Mouse (Mus musculus): ENCODE measurements around the gene Ust.

Ust gene

GRCm38 (mm10) chr10:8181596-8182185, 336.9 kb downstream of the Ust start:
- no peak for DNase-seq (ENCODE audit: low read depth, low spot score)

GRCm38 (mm10) chr10:8177618-8178017, 341.0 kb downstream of the Ust start:
- no peak for DNase-seq (ENCODE audit: low read depth, low spot score)

GRCm38 (mm10) chr10:8176351-8177053, 342.1 kb downstream of the Ust start:
- no peak for DNase-seq (ENCODE audit: low read depth, low spot score)

GRCm38 (mm10) chr10:8176008-8176350, 342.6 kb downstream of the Ust start:
- no peak for DNase-seq (ENCODE audit: low read depth, low spot score)

GRCm38 (mm10) chr10:8174697-8175096, 343.9 kb downstream of the Ust start:
- no peak for DNase-seq (ENCODE audit: low read depth, low spot score)

DNA sequence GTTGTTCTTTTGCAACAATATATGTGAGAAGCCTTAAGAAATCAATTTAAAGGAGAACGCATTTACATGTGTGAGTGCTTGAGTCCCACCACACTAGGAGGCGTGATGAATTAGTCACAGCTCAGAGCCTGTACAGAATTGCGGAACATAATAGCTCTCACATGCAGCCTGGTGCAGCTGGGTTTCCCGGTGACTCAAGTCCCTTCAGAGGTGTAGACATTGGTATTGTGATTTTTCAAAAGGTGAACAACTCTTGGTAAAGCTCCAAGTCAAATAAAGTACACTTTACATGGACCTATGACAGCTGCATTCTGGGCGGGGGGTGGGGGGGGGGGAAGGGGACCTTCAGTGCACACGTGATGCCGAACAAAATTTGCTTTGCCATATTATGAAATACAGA, 344.4 kb downstream of the Ust start:
- no peak for DNase-seq (ENCODE audit: low read depth, low spot score)

DNA sequence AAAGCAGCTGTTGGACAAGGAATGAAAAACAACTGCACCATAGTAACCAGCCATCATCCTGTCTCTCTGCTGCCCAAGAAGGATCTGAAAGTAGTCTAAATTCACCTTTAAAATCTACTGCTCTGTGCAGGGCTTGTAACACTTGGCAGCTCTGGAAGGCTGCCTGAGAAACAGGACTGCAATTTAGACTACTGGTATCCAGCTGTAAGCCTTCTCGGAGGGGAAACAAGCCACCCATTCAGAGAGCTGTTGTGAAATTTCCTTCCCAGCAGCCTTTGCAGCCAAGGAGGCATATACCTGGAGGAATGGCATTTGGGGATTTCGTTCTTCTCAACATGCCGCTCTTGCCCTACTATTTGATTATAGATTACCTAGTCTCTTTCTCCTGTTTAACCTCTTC, 345.6 kb downstream of the Ust start:
- DNase-seq (ENCODE audit: low read depth, low spot score), result no peak

DNA sequence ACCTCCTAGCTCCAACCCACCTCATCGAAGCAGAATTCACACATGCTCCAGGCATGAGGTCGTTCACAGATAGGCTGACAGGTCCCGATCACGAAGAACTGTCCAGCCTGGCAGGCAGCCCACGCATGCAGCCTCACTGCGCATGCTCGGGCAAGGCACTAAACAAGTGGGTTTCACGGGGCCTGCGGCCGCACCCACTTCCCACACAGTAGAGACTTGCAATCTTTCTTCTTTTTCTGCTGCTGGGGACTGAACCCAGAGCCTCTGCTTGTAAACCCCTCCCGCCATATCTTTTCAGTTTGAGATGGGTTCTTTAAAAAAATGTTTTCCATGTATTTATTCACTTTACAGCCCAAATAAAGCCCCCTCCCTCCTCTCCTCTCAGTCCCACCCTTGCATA, 347.1 kb downstream of the Ust start:
- DNase-seq (ENCODE audit: low read depth, low spot score), result no peak

All from retina, adult 2 months (tissue).